Mouse (Mus musculus): Measurements from ENCODE around the gene Plch2. TPM values are rescaled to one million over a fixed set of nuclear protein-coding genes. Genes with fewer than 3 reads are reported as not detected.

Gene Plch2
- polyA plus RNA-seq, 1 experiment from 2014 or later = 0.22 TPM

DNA sequence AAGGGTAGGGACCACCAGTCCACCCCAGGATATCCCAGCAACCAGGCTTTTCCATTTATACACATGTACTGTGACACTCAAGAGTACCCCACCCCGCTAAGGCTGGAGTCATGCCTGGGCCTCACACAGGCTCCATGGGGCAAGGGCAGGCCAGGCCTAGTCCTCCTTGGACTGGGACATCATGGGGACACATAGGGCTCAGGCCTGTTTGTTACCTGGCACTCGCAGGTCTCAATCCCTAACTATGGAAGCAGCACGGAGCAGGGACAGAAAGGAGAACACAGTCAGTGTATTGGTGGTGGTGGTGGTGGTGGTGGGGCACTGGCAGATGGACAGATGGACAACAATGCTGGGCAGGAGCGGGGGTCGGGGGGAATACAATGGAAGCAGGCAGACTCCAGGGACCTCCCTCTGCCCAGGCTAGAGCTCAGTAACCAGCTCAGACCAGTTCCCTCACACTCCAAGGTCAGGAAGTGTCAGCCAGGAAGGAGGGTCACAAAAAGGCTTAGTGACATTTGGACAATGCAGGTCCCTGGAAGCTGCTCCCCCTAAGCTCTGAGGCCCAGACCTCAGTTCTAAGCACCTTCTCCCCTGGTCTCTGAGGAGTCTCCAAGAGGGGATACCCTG, 71.3 kb downstream of the Plch2 start:
- H3K4me3 ChIP-seq (ENCODE audit: control insufficient read depth in 1 of 2, insufficient read depth in 1 of 2, low read depth in 1 of 2, low read length in 2 of 2) = no peak overlapping the region
- no peaks in the 10 kb centered on the region for H3K9me3 ChIP-seq (ENCODE audit: control insufficient read depth, low read length)
- H3K4me1 ChIP-seq (ENCODE audit: control insufficient read depth in 2 of 2, insufficient read depth in 2 of 2, low read length in 2 of 2) = peaks cover 3 to 6% of the 10 kb centered on the region in 2 experiments; a peak in 2 of 4 replicates
- peaks cover 13% of the 10 kb centered on the region for H3K36me3 ChIP-seq (ENCODE audit: control insufficient read depth, insufficient read depth, low read length)
- H3K9ac ChIP-seq (ENCODE audit: low read length) = peak overlapping the region; percentile 4; the same call in 1 of the 2 replicates
- 84% methylated on average over 5 of the region's 5 CpGs for WGBS
- no peak overlapping the region for H3K4me2 ChIP-seq (ENCODE audit: low read length)
- H3K27me3 ChIP-seq (ENCODE audit: control insufficient read depth, insufficient read depth, low read length) = peaks cover 20% of the 10 kb centered on the region
- ATAC-seq (ENCODE audit: insufficient number of reproducible peaks, insufficient read depth, low FRiP score, low read depth) = no peak
- H3K27ac ChIP-seq (replicated peaks in 1 of 2; ENCODE audit: control insufficient read depth in 1 of 2, insufficient read depth in 1 of 2, low read depth in 2 of 2, low read length in 2 of 2) = no peak overlapping the region

- H3K27ac ChIP-seq (replicated peaks in 1 of 2; ENCODE audit: control insufficient read depth in 1 of 2, insufficient read depth in 1 of 2, low read depth in 2 of 2, low read length in 2 of 2) = no peak overlapping the region
- peaks cover 28% of the 10 kb centered on the region for H3K36me3 ChIP-seq (ENCODE audit: control insufficient read depth, insufficient read depth, low read length)
- H3K4me3 ChIP-seq (ENCODE audit: control insufficient read depth in 1 of 2, insufficient read depth in 1 of 2, low read depth in 1 of 2, low read length in 2 of 2) = no peak overlapping the region
- H3K9me3 ChIP-seq (ENCODE audit: control insufficient read depth, low read length) = no peaks in the 10 kb centered on the region
- no peak for ATAC-seq (ENCODE audit: insufficient number of reproducible peaks, insufficient read depth, low FRiP score, low read depth)
- peaks cover 3 to 6% of the 10 kb centered on the region in 2 experiments; a peak in 2 of 4 replicates for H3K4me1 ChIP-seq (ENCODE audit: control insufficient read depth in 2 of 2, insufficient read depth in 2 of 2, low read length in 2 of 2)
- no peak overlapping the region for H3K4me2 ChIP-seq (ENCODE audit: low read length)
- peaks cover 20% of the 10 kb centered on the region for H3K27me3 ChIP-seq (ENCODE audit: control insufficient read depth, insufficient read depth, low read length)
- WGBS = 20% methylated on average over 24 of the region's 24 CpGs
- H3K9ac ChIP-seq (ENCODE audit: low read length) = no peak overlapping the region
These were observed 72.8 kb downstream of the Plch2 start for GRCm38 (mm10) chr4:154983767-154984166.

DNA sequence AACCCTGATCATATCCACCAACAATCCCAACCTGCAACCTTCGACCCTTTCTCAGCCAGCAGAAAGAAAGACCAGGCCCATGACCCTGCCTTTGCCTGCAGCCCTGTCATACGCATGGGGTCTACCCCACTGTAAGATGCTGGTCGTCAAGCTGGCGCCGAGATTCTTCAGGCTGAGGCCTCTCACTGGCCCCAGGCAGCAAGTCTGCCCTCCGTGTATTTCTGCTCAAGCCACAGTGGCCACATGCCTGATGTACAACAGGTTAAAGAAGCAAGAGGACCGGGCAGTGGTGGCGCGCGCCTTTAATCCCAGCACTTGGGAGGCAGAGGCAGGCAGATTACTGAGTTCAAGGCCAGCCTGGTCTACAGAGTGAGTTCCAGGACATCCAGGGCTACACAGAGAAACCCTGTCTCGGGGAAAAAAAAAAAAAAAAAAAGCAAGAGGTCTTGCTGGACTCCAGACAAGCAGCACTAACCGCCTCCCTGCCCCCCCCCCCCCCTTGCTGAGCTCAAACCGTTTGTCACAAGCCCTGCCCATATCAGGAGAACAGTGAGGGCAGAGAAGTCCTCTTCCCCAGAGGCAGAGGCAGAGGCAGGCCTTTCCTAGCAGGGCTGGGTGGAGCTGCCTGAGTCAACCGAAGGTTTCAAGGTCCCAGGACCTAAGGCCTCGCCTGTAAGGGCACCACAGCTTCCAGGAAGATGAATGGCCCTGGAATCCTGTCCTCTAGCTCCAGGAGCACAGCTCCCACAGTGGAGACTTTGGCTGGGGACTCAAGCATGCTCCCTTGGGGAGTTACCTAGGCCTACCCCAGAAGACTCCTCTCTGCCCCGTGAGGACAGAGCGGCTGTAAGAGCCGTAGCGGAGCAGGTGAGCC, 74.1 kb downstream of the Plch2 start:
- no peak for ATAC-seq (ENCODE audit: insufficient number of reproducible peaks, insufficient read depth, low FRiP score, low read depth)
- H3K36me3 ChIP-seq (ENCODE audit: control insufficient read depth, insufficient read depth, low read length) = peaks cover 40% of the 10 kb centered on the region
- no peak overlapping the region for H3K27ac ChIP-seq (replicated peaks in 1 of 2; ENCODE audit: control insufficient read depth in 1 of 2, insufficient read depth in 1 of 2, low read depth in 2 of 2, low read length in 2 of 2)
- peaks cover 3 to 6% of the 10 kb centered on the region in 2 experiments; a peak in 2 of 4 replicates for H3K4me1 ChIP-seq (ENCODE audit: control insufficient read depth in 2 of 2, insufficient read depth in 2 of 2, low read length in 2 of 2)
- H3K9me3 ChIP-seq (ENCODE audit: control insufficient read depth, low read length) = no peaks in the 10 kb centered on the region
- no peak overlapping the region for H3K9ac ChIP-seq (ENCODE audit: low read length)
- no peak overlapping the region for H3K4me2 ChIP-seq (ENCODE audit: low read length)
- WGBS = 71% methylated on average over 18 of the region's 19 CpGs
- H3K27me3 ChIP-seq (ENCODE audit: control insufficient read depth, insufficient read depth, low read length) = peaks cover 20% of the 10 kb centered on the region
- H3K4me3 ChIP-seq (ENCODE audit: control insufficient read depth in 1 of 2, insufficient read depth in 1 of 2, low read depth in 1 of 2, low read length in 2 of 2) = no peak overlapping the region

GRCm38 (mm10) chr4:154981530-154981929, 75.1 kb downstream of the Plch2 start:
- Histone ChIP-seq H3K27ac (replicated peaks in 1 of 2; ENCODE audit: control insufficient read depth in 1 of 2, insufficient read depth in 1 of 2, low read depth in 2 of 2, low read length in 2 of 2) (no peak overlapping the region), H3K27me3 (ENCODE audit: control insufficient read depth, insufficient read depth, low read length) (peaks cover 20% of the 10 kb centered on the region), H3K9me3 (ENCODE audit: control insufficient read depth, low read length) (no peaks in the 10 kb centered on the region), H3K9ac (ENCODE audit: low read length) (no peak overlapping the region), H3K4me3 (ENCODE audit: control insufficient read depth in 1 of 2, insufficient read depth in 1 of 2, low read depth in 1 of 2, low read length in 2 of 2) (no peak overlapping the region), H3K4me1 (ENCODE audit: control insufficient read depth in 2 of 2, insufficient read depth in 2 of 2, low read length in 2 of 2) (peaks cover 3 to 6% of the 10 kb centered on the region in 2 experiments; a peak in 2 of 4 replicates), H3K4me2 (ENCODE audit: low read length) (no peak overlapping the region), H3K36me3 (ENCODE audit: control insufficient read depth, insufficient read depth, low read length) (peaks cover 50% of the 10 kb centered on the region)
- ATAC-seq (ENCODE audit: insufficient number of reproducible peaks, insufficient read depth, low FRiP score, low read depth) = no peak
- 33% methylated on average over 7 of the region's 7 CpGs for WGBS

- WGBS = 79% methylated on average over 6 of the region's 6 CpGs
These were observed 75.5 kb downstream of the Plch2 start for GRCm38 (mm10) chr4:154981076-154981475.

DNA sequence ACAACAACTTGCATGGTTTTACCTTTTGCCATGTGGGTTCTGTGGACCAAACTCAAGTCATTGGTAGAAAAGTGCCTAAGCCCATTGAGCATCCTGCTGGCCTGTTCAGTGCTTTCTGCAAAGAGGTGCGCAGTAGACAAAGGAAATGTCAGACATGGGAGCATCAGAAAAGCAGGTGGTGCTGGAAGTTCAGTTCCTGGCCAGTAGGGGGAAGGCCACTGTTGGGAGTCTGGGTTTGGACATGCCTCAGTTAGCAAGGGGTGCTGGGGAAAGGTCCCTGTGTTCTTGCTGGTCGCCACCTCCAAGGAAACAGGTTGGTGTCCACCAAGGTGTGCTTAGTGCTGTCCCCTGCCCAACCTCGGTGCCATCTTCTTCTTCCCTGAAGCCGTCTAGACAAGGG, 76.5 kb downstream of the Plch2 start:
- Histone ChIP-seq H3K27ac (replicated peaks in 1 of 2; ENCODE audit: control insufficient read depth in 1 of 2, insufficient read depth in 1 of 2, low read depth in 2 of 2, low read length in 2 of 2) (no peak overlapping the region), H3K4me3 (ENCODE audit: control insufficient read depth in 1 of 2, insufficient read depth in 1 of 2, low read depth in 1 of 2, low read length in 2 of 2) (no peak overlapping the region), H3K4me2 (ENCODE audit: low read length) (no peak overlapping the region), H3K36me3 (ENCODE audit: control insufficient read depth, insufficient read depth, low read length) (peaks cover 64% of the 10 kb centered on the region), H3K9ac (ENCODE audit: low read length) (no peak overlapping the region), H3K9me3 (ENCODE audit: control insufficient read depth, low read length) (no peaks in the 10 kb centered on the region), H3K27me3 (ENCODE audit: control insufficient read depth, insufficient read depth, low read length) (peaks cover 19% of the 10 kb centered on the region), H3K4me1 (ENCODE audit: control insufficient read depth in 2 of 2, insufficient read depth in 2 of 2, low read length in 2 of 2) (no peaks in the 10 kb centered on the region)
- ATAC-seq (ENCODE audit: insufficient number of reproducible peaks, insufficient read depth, low FRiP score, low read depth) = no peak
- 86% methylated on average over 4 of the region's 4 CpGs for WGBS

More at GRCm38 (mm10) chr4:154981076-154981475, 75.5 kb downstream of the Plch2 start:
- Histone ChIP-seq H3K4me1 (ENCODE audit: control insufficient read depth in 2 of 2, insufficient read depth in 2 of 2, low read length in 2 of 2) (peaks cover 3 to 4% of the 10 kb centered on the region in 2 experiments; a peak in 2 of 4 replicates), H3K36me3 (ENCODE audit: control insufficient read depth, insufficient read depth, low read length) (peaks cover 55% of the 10 kb centered on the region), H3K9me3 (ENCODE audit: control insufficient read depth, low read length) (no peaks in the 10 kb centered on the region), H3K9ac (ENCODE audit: low read length) (no peak overlapping the region), H3K27me3 (ENCODE audit: control insufficient read depth, insufficient read depth, low read length) (peaks cover 20% of the 10 kb centered on the region), H3K4me2 (ENCODE audit: low read length) (no peak overlapping the region), H3K4me3 (ENCODE audit: control insufficient read depth in 1 of 2, insufficient read depth in 1 of 2, low read depth in 1 of 2, low read length in 2 of 2) (no peak overlapping the region), H3K27ac (replicated peaks in 1 of 2; ENCODE audit: control insufficient read depth in 1 of 2, insufficient read depth in 1 of 2, low read depth in 2 of 2, low read length in 2 of 2) (no peak overlapping the region)
- ATAC-seq (ENCODE audit: insufficient number of reproducible peaks, insufficient read depth, low FRiP score, low read depth) = no peak

GRCm38 (mm10) chr4:154974163-154974611, 82.4 kb downstream of the Plch2 start:
- no peaks in the 10 kb centered on the region for H3K4me1 ChIP-seq (ENCODE audit: control insufficient read depth in 2 of 2, insufficient read depth in 2 of 2, low read length in 2 of 2)
- no peaks in the 10 kb centered on the region for H3K9me3 ChIP-seq (ENCODE audit: control insufficient read depth, low read length)
- H3K27ac ChIP-seq (replicated peaks in 1 of 2; ENCODE audit: control insufficient read depth in 1 of 2, insufficient read depth in 1 of 2, low read depth in 2 of 2, low read length in 2 of 2) = no peak overlapping the region
- no peak overlapping the region for H3K9ac ChIP-seq (ENCODE audit: low read length)
- no peak for ATAC-seq (ENCODE audit: insufficient number of reproducible peaks, insufficient read depth, low FRiP score, low read depth)
- H3K36me3 ChIP-seq (ENCODE audit: control insufficient read depth, insufficient read depth, low read length) = peaks cover 100% of the 10 kb centered on the region
- no peaks in the 10 kb centered on the region for H3K27me3 ChIP-seq (ENCODE audit: control insufficient read depth, insufficient read depth, low read length)
- no peak overlapping the region for H3K4me2 ChIP-seq (ENCODE audit: low read length)
- WGBS = 85% methylated on average over 11 of the region's 11 CpGs
- no peak overlapping the region for H3K4me3 ChIP-seq (ENCODE audit: control insufficient read depth in 1 of 2, insufficient read depth in 1 of 2, low read depth in 1 of 2, low read length in 2 of 2)

Measured in heart, embryonic 14.5 days (tissue).